Mouse (Mus musculus): ENCODE data around the gene Mcu.

Mcu gene

GRCm38 (mm10) chr10:59614141-59614540 is 2.4 kb downstream of the Mcu start:
- in situ Hi-C loops (cut with MboI, MseI): loop anchor here in 1 of 2 experiments (5.0 to 10.0 kb wide), 2 partner anchors 91 to 398 kb away; partner anchors contain the start of gene Micu1

GRCm38 (mm10) chr10:59613276-59613675 is 3.2 kb downstream of the Mcu start:
- in situ Hi-C loops (cut with MboI, MseI): loop anchor here in 1 of 2 experiments (5.0 to 10.0 kb wide), 2 partner anchors 92 to 399 kb away; partner anchors contain the start of gene Micu1

- in situ Hi-C loops (cut with MboI, MseI): loop anchor here in 1 of 2 experiments (5.0 kb wide), 1 partner anchor 78 kb away; no protein-coding TSS in a partner anchor
These were observed 11.5 kb downstream of the Mcu start for GRCm38 (mm10) chr10:59604879-59605464.

DNA sequence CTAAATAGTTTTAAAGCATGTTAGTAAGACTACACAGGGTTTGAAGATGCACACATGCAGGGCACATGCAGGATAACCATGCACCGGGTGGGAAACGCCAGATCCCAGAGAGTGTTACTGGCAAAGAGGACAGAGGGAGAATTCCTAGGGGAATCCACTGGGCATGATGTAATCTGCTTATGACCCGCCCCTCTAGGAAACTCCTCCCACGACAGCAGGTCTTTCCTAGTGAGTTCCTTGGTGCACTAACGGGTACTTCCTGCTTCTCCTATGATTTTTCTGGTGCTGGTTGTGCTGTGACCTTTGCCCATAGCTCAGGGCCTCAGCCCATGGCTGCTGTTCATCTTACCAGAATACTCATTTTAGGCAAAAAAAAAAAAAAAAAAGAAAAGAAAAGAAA is 12.6 kb downstream of the Mcu start:
- in situ Hi-C loops (cut with MboI, MseI): no loop called here

GRCm38 (mm10) chr10:59602891-59603290 is 13.6 kb downstream of the Mcu start:
- in situ Hi-C loops (cut with MboI, MseI): no loop called here

GRCm38 (mm10) chr10:59602043-59602442 is 14.4 kb downstream of the Mcu start:
- in situ Hi-C loops (cut with MboI, MseI): no loop called here

DNA sequence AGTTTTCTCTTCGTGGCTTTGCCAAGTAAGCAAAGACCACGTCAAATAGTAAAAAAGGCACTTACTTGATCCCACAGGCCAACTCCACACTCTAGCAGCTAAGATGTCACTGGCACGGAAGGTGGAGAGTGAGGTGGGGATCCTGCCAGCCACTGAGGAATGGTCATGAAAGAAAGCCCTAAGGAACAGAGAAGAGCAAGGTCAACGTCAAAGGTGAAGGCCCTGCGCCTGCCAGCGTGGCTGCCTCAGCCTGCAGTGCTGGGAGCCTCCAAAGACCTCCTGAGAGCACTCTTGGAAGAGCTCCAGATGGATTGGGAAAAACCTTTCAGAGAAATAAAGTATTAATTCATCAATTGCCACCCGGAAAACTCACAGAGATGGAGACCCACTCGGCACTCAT is 16.0 kb downstream of the Mcu start:
- in situ Hi-C loops (cut with MboI, MseI): no loop called here

DNA sequence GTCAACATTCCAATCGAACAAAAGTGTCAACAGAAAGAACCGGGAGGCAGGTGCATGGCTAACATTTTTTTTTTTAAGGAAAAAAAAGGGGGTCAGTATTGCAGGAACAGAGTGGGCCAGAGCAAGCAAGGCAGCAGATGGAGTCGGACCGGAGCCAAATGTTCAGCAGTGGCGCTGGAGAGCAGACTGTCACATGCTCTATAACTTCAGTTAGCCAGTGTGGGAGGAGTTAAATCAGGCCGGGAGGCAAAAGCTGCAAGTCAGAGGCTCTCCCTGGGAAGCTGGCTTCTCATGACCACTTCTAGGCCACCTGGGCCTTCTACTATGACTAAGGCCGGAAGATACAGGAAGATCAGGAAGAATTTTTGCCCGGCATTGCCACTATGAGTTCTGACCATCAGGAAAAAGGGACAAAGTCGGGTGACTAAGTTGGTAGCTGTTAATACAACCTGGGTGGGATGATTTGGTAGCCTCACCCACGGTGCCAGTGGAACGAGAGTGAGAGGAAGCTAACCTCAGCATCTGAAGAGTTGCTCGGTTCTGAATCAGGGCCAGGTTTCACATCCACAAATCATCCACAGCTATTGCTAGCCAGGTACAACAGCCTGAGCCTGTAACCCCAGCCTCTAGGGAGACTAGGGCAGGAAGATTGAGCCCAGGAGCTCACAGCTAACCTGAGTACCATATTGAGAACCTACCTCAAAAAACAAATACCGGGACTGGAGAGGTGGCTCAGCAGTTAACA is 22.5 kb downstream of the Mcu start:
- in situ Hi-C loops (cut with MboI, MseI): loop anchor here (25.0 kb wide), 2 partner anchors 768 to 1107 kb away; partner anchors contain the start of gene Ccdc138 (in 1 of the 2)

- in situ Hi-C loops (cut with MboI, MseI): loop anchor here (25.0 kb wide), 2 partner anchors 772 to 1103 kb away; partner anchors contain the start of gene Ccdc138 (in 1 of the 2)
These were observed 25.9 kb downstream of the Mcu start for GRCm38 (mm10) chr10:59590606-59591005.

- in situ Hi-C loops (cut with MboI, MseI): loop anchor here (25.0 kb wide), 2 partner anchors 772 to 1103 kb away; partner anchors contain the start of gene Ccdc138 (in 1 of the 2)
These were observed 26.6 kb downstream of the Mcu start for GRCm38 (mm10) chr10:59589856-59590255.

DNA sequence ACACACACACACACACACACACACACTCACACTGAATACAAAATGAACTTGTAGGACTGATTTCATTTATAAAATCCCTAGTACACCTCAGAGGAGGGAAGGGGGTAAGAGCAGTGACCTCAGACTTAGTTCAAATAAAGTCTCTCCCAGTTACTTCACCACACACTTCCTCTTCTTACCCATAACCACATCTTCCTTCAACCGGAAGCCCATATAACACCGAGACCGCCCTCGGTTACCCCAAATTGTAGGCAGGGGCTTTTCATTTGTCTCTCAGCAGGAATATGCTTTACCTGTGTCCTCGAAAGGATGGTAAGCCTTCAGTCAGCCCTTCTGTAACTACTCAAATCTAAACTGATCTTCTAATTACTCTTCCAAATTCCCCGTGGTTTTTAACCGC is 27.1 kb downstream of the Mcu start:
- in situ Hi-C loops (cut with MboI, MseI): loop anchor here (25.0 kb wide), 2 partner anchors 773 to 1102 kb away; partner anchors contain the start of gene Ccdc138 (in 1 of the 2)

GRCm38 (mm10) chr10:59588135-59588534 is 28.4 kb downstream of the Mcu start:
- in situ Hi-C loops (cut with MboI, MseI): loop anchor here (25.0 kb wide), 2 partner anchors 774 to 1101 kb away; partner anchors contain the start of gene Ccdc138 (in 1 of the 2)

GRCm38 (mm10) chr10:59586821-59587220 is 29.7 kb downstream of the Mcu start:
- in situ Hi-C loops (cut with MboI, MseI): loop anchor here (25.0 kb wide), 2 partner anchors 775 to 1100 kb away; partner anchors contain the start of gene Ccdc138 (in 1 of the 2)

DNA sequence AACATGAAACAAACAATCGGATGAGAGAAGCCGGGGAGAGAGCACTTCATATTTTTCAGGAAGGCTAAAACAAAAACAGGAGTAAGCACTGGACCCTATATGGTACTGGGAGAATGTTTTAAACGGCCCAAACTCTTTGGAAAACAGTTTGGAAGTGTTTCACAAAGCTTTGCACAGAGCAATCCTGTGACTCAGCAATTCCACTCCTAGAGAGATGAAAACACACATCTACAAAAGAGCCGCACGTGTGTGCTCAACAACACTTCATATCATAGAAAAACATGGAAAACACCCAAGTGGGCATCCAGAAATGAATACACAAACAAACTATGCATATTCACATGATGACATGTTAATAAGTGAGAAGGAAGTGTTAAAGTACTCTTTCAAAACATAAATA is 30.9 kb downstream of the Mcu start:
- in situ Hi-C loops (cut with MboI, MseI): loop anchor here (25.0 kb wide), 2 partner anchors 777 to 1098 kb away; partner anchors contain the start of gene Ccdc138 (in 1 of the 2)

- in situ Hi-C loops (cut with MboI, MseI): loop anchor here (25.0 kb wide), 2 partner anchors 780 to 1095 kb away; partner anchors contain the start of gene Ccdc138 (in 1 of the 2)
These were observed 34.5 kb downstream of the Mcu start for GRCm38 (mm10) chr10:59581826-59582543.

GRCm38 (mm10) chr10:59580593-59581149 is 35.8 kb downstream of the Mcu start:
- in situ Hi-C loops (cut with MboI, MseI): loop anchor here (25.0 kb wide), 2 partner anchors 782 to 1093 kb away; partner anchors contain the start of gene Ccdc138 (in 1 of the 2)

DNA sequence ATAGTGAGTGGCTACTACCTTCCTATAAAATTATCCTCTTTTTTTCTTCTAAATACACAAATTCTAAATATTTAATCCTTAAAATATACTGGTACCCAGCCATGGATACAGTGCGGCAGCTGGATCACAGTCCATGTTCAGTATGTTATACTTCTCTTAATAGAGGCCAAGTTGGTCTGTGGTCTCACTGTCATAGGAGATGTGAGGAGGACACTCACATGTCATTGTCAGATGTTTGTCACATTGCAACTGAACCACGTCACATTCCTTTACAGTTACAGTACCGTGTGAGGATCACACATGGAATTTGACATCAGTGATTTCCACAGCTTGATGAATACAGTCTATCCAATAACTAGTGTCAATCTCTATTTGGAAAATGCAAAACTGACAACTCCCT is 36.8 kb downstream of the Mcu start:
- in situ Hi-C loops (cut with MboI, MseI): loop anchor here (25.0 kb wide), 2 partner anchors 783 to 1092 kb away; partner anchors contain the start of gene Ccdc138 (in 1 of the 2)

- in situ Hi-C loops (cut with MboI, MseI): loop anchor here (25.0 kb wide), 2 partner anchors 784 to 1091 kb away; partner anchors contain the start of gene Ccdc138 (in 1 of the 2)
These were observed 38.4 kb downstream of the Mcu start for GRCm38 (mm10) chr10:59577871-59578801.

DNA sequence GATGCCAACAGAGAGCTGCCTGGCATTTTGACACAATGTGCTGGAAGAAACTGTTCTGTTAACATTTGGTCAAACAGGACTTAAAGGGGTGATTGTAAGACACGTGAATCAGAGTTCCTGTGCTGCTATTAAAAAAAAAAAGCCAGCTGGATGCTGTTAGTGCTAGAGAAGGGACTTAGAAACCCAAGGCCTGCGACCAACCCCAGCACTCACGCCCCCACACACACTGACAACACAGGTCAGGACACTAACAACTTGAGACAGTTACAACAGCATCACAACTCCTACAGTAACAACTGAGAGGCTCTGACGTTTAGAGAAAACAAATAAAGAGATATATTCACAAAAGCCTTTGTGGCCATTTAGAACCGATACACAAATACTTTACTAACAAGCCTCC is 40.2 kb downstream of the Mcu start:
- in situ Hi-C loops (cut with MboI, MseI): loop anchor here (25.0 kb wide), 2 partner anchors 786 to 1089 kb away; partner anchors contain the start of gene Ccdc138 (in 1 of the 2)

Data from T-helper 17 cell (primary cell).